Mouse (Mus musculus) liver, embryonic 15.5 days (tissue): ENCODE results near the gene Mapkapk3. TPM values are rescaled to one million over a fixed set of nuclear protein-coding genes. Genes with fewer than 3 reads are reported as not detected.

ENCODE experiments used
- ATAC-seq: fragments of 200-750 bp; cut with Nextera tagmentation; 2 replicates; pipeline ENCODE4 v1.8.0; 2017; ENCODE audit warnings: moderate number of reproducible peaks, mild to moderate bottlenecking, moderate library complexity; ENCODE audit not compliant: insufficient read depth
- H3K27ac ChIP-seq: fragments of 300-500 bp; sonication (generic); replicated peaks from 2 replicates; pipeline ENCODE4 v1.5.1; 2015; ENCODE audit warnings: mild to moderate bottlenecking, inconsistent platforms
- H3K27me3 ChIP-seq: fragments of 300-500 bp; sonication (generic); 2 replicates; pipeline ENCODE4 v1.6.1; 2015; ENCODE audit warnings: mild to moderate bottlenecking, inconsistent platforms
- H3K36me3 ChIP-seq: fragments of 300-500 bp; sonication (generic); replicated peaks from 2 replicates; pipeline ENCODE4 v1.6.1; 2015; ENCODE audit warnings: moderate library complexity, mild to moderate bottlenecking, inconsistent platforms
- H3K4me1 ChIP-seq: fragments of 300-500 bp; sonication (generic); replicated peaks from 2 replicates; pipeline ENCODE4 v1.6.1; 2015; ENCODE audit warnings: inconsistent platforms
- H3K4me2 ChIP-seq: fragments of 300-500 bp; sonication (generic); 2 replicates; pipeline ENCODE4 v1.6.1; 2015; ENCODE audit warnings: moderate library complexity, mild to moderate bottlenecking, inconsistent platforms
- H3K4me3 ChIP-seq: fragments of 300-500 bp; sonication (generic); replicated peaks from 2 replicates; pipeline ENCODE4 v1.5.1; 2015; ENCODE audit warnings: mild to moderate bottlenecking, inconsistent platforms
- H3K9ac ChIP-seq: fragments of 300-500 bp; sonication (generic); 2 replicates; pipeline ENCODE4 v1.6.1; 2015; ENCODE audit warnings: moderate library complexity, mild to moderate bottlenecking, inconsistent platforms
- H3K9me3 ChIP-seq: fragments of 300-500 bp; sonication (generic); replicated peaks from 2 replicates; pipeline ENCODE4 v1.6.1; 2016; ENCODE audit warnings: inconsistent platforms
- WGBS: fragments of 180-500 bp; shearing (Covaris S2); methylation state at CpG from one replicate; pipeline ENCODE4 v1.1.7; 2015; ENCODE audit warnings: mixed read lengths; ENCODE audit not compliant: insufficient replicate concordance; 5-methylcytosine and 5-hydroxymethylcytosine counted together
- polyA plus RNA-seq: library from polyadenylated mRNA; unstranded; fragments of >200 nt; fragmentation: Nextera tagmentation; extraction: Ambion mirVana; gene quantifications from 2 replicates; pipeline ENCODE4 v1.2.1, GENCODE M21; 2015

Gene Mapkapk3
- 10.0 and 11.7 TPM in 2 replicates for polyA plus RNA-seq

GRCm38 (mm10) chr9:107289211-107290076, at the start of gene Mapkapk3:
TSS of gene Mapkapk3 (minus strand) at chr9:107289877.
- Histone ChIP-seq H3K4me2 (peak within 1 kb of the TSS; percentile 95), H3K4me3 (peak within 1 kb of the TSS; percentile 62), H3K27ac (peak within 1 kb of the TSS; percentile 66), H3K36me3 (no peaks in the 10 kb centered on the region), H3K4me1 (peaks cover 54% of the 10 kb centered on the region), H3K27me3 (peaks cover 17% of the 10 kb centered on the region), H3K9me3 (no peaks in the 10 kb centered on the region), H3K9ac (peak within 1 kb of the TSS; percentile 42)
- WGBS: 1% methylated on average over 49 of the region's 49 CpGs
- ATAC-seq: peak; percentile 83

GRCm38 (mm10) chr9:107338172-107338883, 48.7 kb upstream of the Mapkapk3 start, which contains the start of gene Hemk1:
TSS of gene Hemk1 (minus strand) at chr9:107338350.
- 6% methylated on average over 30 of the region's 30 CpGs for WGBS
- 0 out of 2 replicates have a peak within 1 kb of the TSS, but pooled peaks have one; percentile 14 for H3K27ac ChIP-seq
- ATAC-seq: peak; percentile 70

GRCm38 (mm10) chr9:107336386-107336785, 46.7 kb upstream of the Mapkapk3 start:
- no peak for ATAC-seq
- peaks cover 14% of the 10 kb centered on the region for H3K27me3 ChIP-seq
- no peaks in the 10 kb centered on the region for H3K36me3 ChIP-seq
- H3K4me3 ChIP-seq: no peak overlapping the region
- no peak overlapping the region for H3K4me2 ChIP-seq
- no peak overlapping the region for H3K27ac ChIP-seq
- H3K9ac ChIP-seq: no peak overlapping the region
- no peaks in the 10 kb centered on the region for H3K9me3 ChIP-seq
- H3K4me1 ChIP-seq: peaks cover 35% of the 10 kb centered on the region
- WGBS: 71% methylated on average over 6 of the region's 6 CpGs

More at GRCm38 (mm10) chr9:107338172-107338883, 48.7 kb upstream of the Mapkapk3 start, which contains the start of gene Hemk1:
- H3K27me3 ChIP-seq: peaks cover 33% of the 10 kb centered on the region
- H3K4me3 ChIP-seq: peak within 1 kb of the TSS; percentile 67
- H3K9ac ChIP-seq: peak within 1 kb of the TSS; percentile 54
- peaks cover 35% of the 10 kb centered on the region for H3K4me1 ChIP-seq
- peak within 1 kb of the TSS; percentile 77 for H3K4me2 ChIP-seq
- no peaks in the 10 kb centered on the region for H3K36me3 ChIP-seq
- H3K9me3 ChIP-seq: no peaks in the 10 kb centered on the region

GRCm38 (mm10) chr9:107335909-107336308, 46.2 kb upstream of the Mapkapk3 start:
- peaks cover 33% of the 10 kb centered on the region for H3K4me1 ChIP-seq
- WGBS: 5% methylated on average over 5 of the region's 5 CpGs
- peaks cover 9% of the 10 kb centered on the region for H3K27me3 ChIP-seq
- no peaks in the 10 kb centered on the region for H3K9me3 ChIP-seq
- no peak overlapping the region for H3K4me3 ChIP-seq
- no peak overlapping the region for H3K27ac ChIP-seq
- ATAC-seq: no peak
- no peak overlapping the region for H3K9ac ChIP-seq
- no peak overlapping the region for H3K4me2 ChIP-seq
- H3K36me3 ChIP-seq: no peaks in the 10 kb centered on the region

GRCm38 (mm10) chr9:107335046-107335445, 45.4 kb upstream of the Mapkapk3 start:
- H3K27ac ChIP-seq: no peak overlapping the region
- H3K9ac ChIP-seq: no peak overlapping the region
- peaks cover under 1% of the 10 kb centered on the region; the same call in 1 of the 2 replicates for H3K27me3 ChIP-seq
- no peaks in the 10 kb centered on the region for H3K9me3 ChIP-seq
- ATAC-seq: no peak
- 65% methylated on average over 5 of the region's 5 CpGs for WGBS
- peaks cover 25% of the 10 kb centered on the region for H3K4me1 ChIP-seq
- no peaks in the 10 kb centered on the region for H3K36me3 ChIP-seq
- H3K4me2 ChIP-seq: no peak overlapping the region
- H3K4me3 ChIP-seq: no peak overlapping the region

- Histone ChIP-seq H3K9ac (no peak overlapping the region), H3K27me3 (no peaks in the 10 kb centered on the region), H3K4me3 (no peak overlapping the region), H3K4me1 (peaks cover 22% of the 10 kb centered on the region), H3K27ac (no peak overlapping the region), H3K36me3 (no peaks in the 10 kb centered on the region), H3K4me2 (no peak overlapping the region), H3K9me3 (no peaks in the 10 kb centered on the region)
- WGBS: 67% methylated on average over 6 of the region's 6 CpGs
- no peak for ATAC-seq
Measured at GRCm38 (mm10) chr9:107334356-107334755, 44.7 kb upstream of the Mapkapk3 start.

GRCm38 (mm10) chr9:107333686-107334085, 44.0 kb upstream of the Mapkapk3 start:
- Histone ChIP-seq H3K36me3 (no peaks in the 10 kb centered on the region), H3K4me1 (peaks cover 18% of the 10 kb centered on the region), H3K4me3 (no peak overlapping the region), H3K27me3 (no peaks in the 10 kb centered on the region), H3K27ac (no peak overlapping the region), H3K9ac (no peak overlapping the region), H3K4me2 (no peak overlapping the region), H3K9me3 (no peaks in the 10 kb centered on the region)
- no peak for ATAC-seq
- 33% methylated on average over 2 of the region's 2 CpGs for WGBS

GRCm38 (mm10) chr9:107330791-107331190, 41.1 kb upstream of the Mapkapk3 start:
- Histone ChIP-seq H3K27me3 (no peaks in the 10 kb centered on the region), H3K9ac (no peak overlapping the region), H3K4me1 (peaks cover 4% of the 10 kb centered on the region; the same call in 1 of the 2 replicates), H3K4me2 (no peak overlapping the region), H3K27ac (no peak overlapping the region), H3K9me3 (no peaks in the 10 kb centered on the region), H3K4me3 (no peak overlapping the region), H3K36me3 (no peaks in the 10 kb centered on the region)
- WGBS: 59% methylated on average over 6 of the region's 6 CpGs
- ATAC-seq: no peak

GRCm38 (mm10) chr9:107327879-107328620, 38.4 kb upstream of the Mapkapk3 start:
- Histone ChIP-seq H3K27ac (no peak overlapping the region), H3K36me3 (no peaks in the 10 kb centered on the region), H3K9ac (no peak overlapping the region), H3K9me3 (no peaks in the 10 kb centered on the region), H3K4me1 (no peaks in the 10 kb centered on the region), H3K4me2 (no peak overlapping the region), H3K27me3 (no peaks in the 10 kb centered on the region), H3K4me3 (no peak overlapping the region)
- 72% methylated on average over 16 of the region's 16 CpGs for WGBS
- ATAC-seq: no peak

- WGBS: 65% methylated on average over 7 of the region's 7 CpGs
- no peak overlapping the region for H3K4me3 ChIP-seq
- no peak for ATAC-seq
Measured at GRCm38 (mm10) chr9:107325904-107326303, 36.2 kb upstream of the Mapkapk3 start.

More at GRCm38 (mm10) chr9:107325904-107326303, 36.2 kb upstream of the Mapkapk3 start:
- no peaks in the 10 kb centered on the region for H3K27me3 ChIP-seq
- no peak overlapping the region for H3K4me2 ChIP-seq
- H3K9ac ChIP-seq: no peak overlapping the region
- no peaks in the 10 kb centered on the region for H3K4me1 ChIP-seq
- H3K36me3 ChIP-seq: no peaks in the 10 kb centered on the region
- no peak overlapping the region for H3K27ac ChIP-seq
- no peaks in the 10 kb centered on the region for H3K9me3 ChIP-seq
